Mouse (Mus musculus): ENCODE data around the gene Cdx2. TPM values are rescaled to one million over a fixed set of nuclear protein-coding genes. Genes with fewer than 3 reads are reported as not detected.

Gene Cdx2
- polyA plus RNA-seq, 1 experiment, result not detected

- Histone ChIP-seq H3K4me3 (ENCODE audit: insufficient read depth, low read depth, low read length) (no peak overlapping the region), H3K4me1 (ENCODE audit: control insufficient read depth, insufficient read depth, insufficient read length, low read length) (no peaks in the 10 kb centered on the region), H3K27ac (replicated peaks; ENCODE audit: low read depth, low read length) (no peak overlapping the region)
Measured at GRCm38 (mm10) chr5:147284365-147284764, 22.7 kb downstream of the Cdx2 start.

DNA sequence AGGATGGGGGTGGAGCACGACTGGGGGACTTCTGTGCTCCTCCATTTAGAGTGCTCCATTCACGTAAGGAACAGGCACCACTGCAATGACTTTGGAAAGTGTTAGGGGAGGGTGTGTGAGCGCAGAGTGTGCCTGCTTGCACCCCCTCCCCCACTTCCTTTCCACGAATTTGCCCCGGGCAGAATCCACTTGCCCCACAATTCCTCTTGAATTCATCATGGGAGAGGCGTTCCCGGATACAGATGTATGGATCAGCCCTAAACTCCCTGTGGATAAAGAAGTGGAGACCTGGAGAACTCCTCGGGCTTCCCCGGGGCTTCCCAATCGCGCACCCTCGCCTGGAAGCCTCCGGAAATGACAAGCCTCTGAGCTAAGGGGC is 29.5 kb downstream of the Cdx2 start:
- no peak overlapping the region for H3K4me3 ChIP-seq (ENCODE audit: insufficient read depth, low read depth, low read length)
- no peak overlapping the region for H3K27ac ChIP-seq (replicated peaks; ENCODE audit: low read depth, low read length)
- no peaks in the 10 kb centered on the region for H3K4me1 ChIP-seq (ENCODE audit: control insufficient read depth, insufficient read depth, insufficient read length, low read length)

GRCm38 (mm10) chr5:147276701-147277546 is 30.1 kb downstream of the Cdx2 start:
- H3K4me3 ChIP-seq (ENCODE audit: insufficient read depth, low read depth, low read length), result no peak overlapping the region
- H3K4me1 ChIP-seq (ENCODE audit: control insufficient read depth, insufficient read depth, insufficient read length, low read length), result no peaks in the 10 kb centered on the region

GRCm38 (mm10) chr5:147275761-147276160 is 31.3 kb downstream of the Cdx2 start:
- Histone ChIP-seq H3K4me3 (ENCODE audit: insufficient read depth, low read depth, low read length) (no peak overlapping the region), H3K4me1 (ENCODE audit: control insufficient read depth, insufficient read depth, insufficient read length, low read length) (no peaks in the 10 kb centered on the region), H3K27ac (replicated peaks; ENCODE audit: low read depth, low read length) (no peak overlapping the region)

More at GRCm38 (mm10) chr5:147276701-147277546, 30.1 kb downstream of the Cdx2 start:
- no peak overlapping the region for H3K27ac ChIP-seq (replicated peaks; ENCODE audit: low read depth, low read length)

GRCm38 (mm10) chr5:147274174-147275141 is 32.6 kb downstream of the Cdx2 start:
- Histone ChIP-seq H3K4me1 (ENCODE audit: control insufficient read depth, insufficient read depth, insufficient read length, low read length) (no peaks in the 10 kb centered on the region), H3K27ac (replicated peaks; ENCODE audit: low read depth, low read length) (no peak overlapping the region), H3K4me3 (ENCODE audit: insufficient read depth, low read depth, low read length) (no peak overlapping the region)

- Histone ChIP-seq H3K4me3 (ENCODE audit: insufficient read depth, low read depth, low read length) (no peak overlapping the region), H3K4me1 (ENCODE audit: control insufficient read depth, insufficient read depth, insufficient read length, low read length) (no peaks in the 10 kb centered on the region), H3K27ac (replicated peaks; ENCODE audit: low read depth, low read length) (no peak overlapping the region)
Measured at GRCm38 (mm10) chr5:147272808-147273345, 34.2 kb downstream of the Cdx2 start.

- H3K4me3 ChIP-seq (ENCODE audit: insufficient read depth, low read depth, low read length), result no peak overlapping the region
- no peaks in the 10 kb centered on the region for H3K4me1 ChIP-seq (ENCODE audit: control insufficient read depth, insufficient read depth, insufficient read length, low read length)
- no peak overlapping the region for H3K27ac ChIP-seq (replicated peaks; ENCODE audit: low read depth, low read length)
Measured at GRCm38 (mm10) chr5:147272046-147272807, 34.8 kb downstream of the Cdx2 start.

DNA sequence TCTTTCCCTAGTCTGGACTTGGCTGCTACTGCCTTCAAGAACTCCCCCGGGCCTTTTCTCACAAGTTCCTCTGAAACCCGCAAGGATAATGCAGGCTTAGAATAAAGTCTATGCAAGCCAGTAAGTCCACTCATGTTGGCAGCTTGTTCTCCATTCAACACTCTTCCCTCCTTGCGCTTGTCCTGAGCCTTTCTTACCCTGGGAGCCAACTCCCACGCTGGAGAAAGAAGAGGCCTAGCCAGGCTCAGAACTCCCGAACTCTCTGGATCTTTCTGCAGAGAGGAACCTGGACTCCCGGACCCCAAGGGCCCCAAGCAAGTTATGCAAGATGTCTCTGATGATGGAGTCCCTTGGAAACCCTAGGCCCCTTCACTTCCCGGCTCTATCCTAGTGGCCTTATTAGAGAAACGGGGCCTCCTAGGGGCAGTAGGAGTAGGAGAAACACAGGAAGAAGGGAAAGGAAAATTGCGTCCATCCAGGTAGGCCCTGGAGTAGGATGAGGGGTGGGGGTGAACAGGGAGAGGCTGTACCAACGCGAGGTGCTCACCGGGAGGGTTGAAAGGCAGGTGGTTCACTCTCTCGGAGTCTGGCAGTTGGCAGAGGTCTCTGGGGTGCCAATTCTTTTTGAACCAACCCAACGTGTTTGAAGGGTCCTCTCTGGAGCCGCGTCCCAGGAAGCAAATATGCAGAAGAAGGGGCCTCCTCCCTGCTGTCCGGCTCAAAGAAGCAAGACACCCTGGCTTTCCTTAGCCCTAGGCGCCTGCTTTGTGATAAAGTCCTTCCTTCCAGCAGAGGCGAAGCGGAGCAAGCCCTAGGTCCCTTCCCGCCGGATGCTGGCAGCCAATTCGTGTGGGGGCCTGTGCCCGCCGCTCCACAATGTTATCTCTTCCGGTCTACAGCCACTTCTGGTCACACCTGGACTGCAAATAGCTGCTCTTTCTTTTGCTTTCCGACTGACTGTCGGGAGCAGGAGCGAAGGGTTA is 36.1 kb downstream of the Cdx2 start:
- Histone ChIP-seq H3K27ac (replicated peaks; ENCODE audit: low read depth, low read length) (no peak overlapping the region), H3K4me3 (ENCODE audit: insufficient read depth, low read depth, low read length) (no peak overlapping the region), H3K4me1 (ENCODE audit: control insufficient read depth, insufficient read depth, insufficient read length, low read length) (no peaks in the 10 kb centered on the region)

DNA sequence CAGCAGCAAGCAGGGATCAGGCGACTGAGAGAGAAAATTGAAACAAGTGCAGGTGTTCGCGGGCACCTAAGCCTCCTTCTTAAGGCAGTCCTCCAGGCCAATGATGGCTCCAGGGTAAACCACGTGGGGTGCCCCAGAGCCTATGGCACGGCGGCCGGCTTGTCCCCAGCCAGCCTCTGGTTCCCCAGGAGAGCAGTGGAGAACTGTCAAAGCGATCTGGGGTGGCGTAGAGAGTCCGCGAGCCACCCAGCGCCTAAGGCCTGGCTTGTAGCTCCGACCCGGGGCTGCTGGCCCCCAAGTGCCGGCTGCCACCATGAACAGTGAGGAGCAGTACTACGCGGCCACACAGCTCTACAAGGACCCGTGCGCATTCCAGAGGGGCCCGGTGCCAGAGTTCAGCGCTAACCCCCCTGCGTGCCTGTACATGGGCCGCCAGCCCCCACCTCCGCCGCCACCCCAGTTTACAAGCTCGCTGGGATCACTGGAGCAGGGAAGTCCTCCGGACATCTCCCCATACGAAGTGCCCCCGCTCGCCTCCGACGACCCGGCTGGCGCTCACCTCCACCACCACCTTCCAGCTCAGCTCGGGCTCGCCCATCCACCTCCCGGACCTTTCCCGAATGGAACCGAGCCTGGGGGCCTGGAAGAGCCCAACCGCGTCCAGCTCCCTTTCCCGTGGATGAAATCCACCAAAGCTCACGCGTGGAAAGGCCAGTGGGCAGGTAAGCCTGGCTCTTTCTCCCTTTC is 37.0 kb downstream of the Cdx2 start, which contains the start of gene Pdx1:
Pdx1 (plus strand) TSS at position 34 of the 747 bp plus-strand sequence.
- Histone ChIP-seq H3K4me1 (ENCODE audit: control insufficient read depth, insufficient read depth, insufficient read length, low read length) (no peaks in the 10 kb centered on the region), H3K4me3 (ENCODE audit: insufficient read depth, low read depth, low read length) (no peak within 1 kb of the TSS), H3K27ac (replicated peaks; ENCODE audit: low read depth, low read length) (no peak within 1 kb of the TSS)

DNA sequence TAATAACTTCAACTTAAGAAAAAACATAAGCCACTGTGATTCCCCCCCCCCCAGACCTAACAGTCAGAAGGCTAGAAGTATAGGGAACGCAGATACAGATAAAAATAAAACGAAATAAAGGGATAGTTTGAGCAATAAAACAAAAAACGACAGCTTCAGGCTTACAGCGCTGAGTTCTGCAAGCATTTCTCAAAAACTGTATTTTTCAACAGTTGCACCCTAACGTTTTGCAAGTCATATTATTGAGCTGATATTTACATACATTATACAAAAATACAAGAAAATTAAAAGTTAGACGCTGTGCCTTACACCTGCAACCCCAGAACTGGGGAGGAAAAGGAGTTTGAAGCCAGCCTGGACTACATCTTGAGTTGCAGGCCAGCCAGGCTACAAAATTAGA is 37.7 kb downstream of the Cdx2 start:
- H3K4me1 ChIP-seq (ENCODE audit: control insufficient read depth, insufficient read depth, insufficient read length, low read length), result no peaks in the 10 kb centered on the region
- no peak overlapping the region for H3K27ac ChIP-seq (replicated peaks; ENCODE audit: low read depth, low read length)
- H3K4me3 ChIP-seq (ENCODE audit: insufficient read depth, low read depth, low read length), result no peak overlapping the region

GRCm38 (mm10) chr5:147268728-147269127 is 38.3 kb downstream of the Cdx2 start:
- Histone ChIP-seq H3K27ac (replicated peaks; ENCODE audit: low read depth, low read length) (no peak overlapping the region), H3K4me3 (ENCODE audit: insufficient read depth, low read depth, low read length) (no peak overlapping the region), H3K4me1 (ENCODE audit: control insufficient read depth, insufficient read depth, insufficient read length, low read length) (no peaks in the 10 kb centered on the region)

- no peak overlapping the region for H3K4me3 ChIP-seq (ENCODE audit: insufficient read depth, low read depth, low read length)
- H3K4me1 ChIP-seq (ENCODE audit: control insufficient read depth, insufficient read depth, insufficient read length, low read length), result no peaks in the 10 kb centered on the region
- no peak overlapping the region for H3K27ac ChIP-seq (replicated peaks; ENCODE audit: low read depth, low read length)
Measured at GRCm38 (mm10) chr5:147267434-147267833, 39.6 kb downstream of the Cdx2 start.

DNA sequence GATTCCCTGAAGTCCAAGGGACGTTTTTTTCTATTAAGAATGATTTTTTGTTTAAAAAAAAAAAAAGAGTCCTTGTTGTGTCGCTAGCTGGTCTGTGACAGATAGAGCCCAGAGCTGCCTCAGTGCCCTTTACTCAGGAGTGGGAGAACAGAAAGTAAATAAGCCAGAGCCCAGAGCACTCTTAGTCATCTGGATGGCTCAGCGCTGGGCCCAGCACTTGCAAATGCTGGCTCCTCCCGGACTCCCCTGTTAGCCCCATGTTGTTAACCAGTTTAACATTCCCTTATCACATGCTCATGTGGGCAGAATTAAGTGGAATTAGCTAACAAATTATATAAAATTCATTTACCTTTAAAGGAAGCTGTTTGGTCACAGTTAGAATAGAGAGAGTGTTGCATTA is 43.1 kb downstream of the Cdx2 start:
- no peaks in the 10 kb centered on the region for H3K4me1 ChIP-seq (ENCODE audit: control insufficient read depth, insufficient read depth, insufficient read length, low read length)
- no peak overlapping the region for H3K27ac ChIP-seq (replicated peaks; ENCODE audit: low read depth, low read length)
- H3K4me3 ChIP-seq (ENCODE audit: insufficient read depth, low read depth, low read length), result no peak overlapping the region
